Mouse (Mus musculus): ENCODE measurements around the gene Sec14l2. TPM values are rescaled to one million over a fixed set of nuclear protein-coding genes. Genes with fewer than 3 reads are reported as not detected.
"Not testable (repeated sequence)": the region's sequence is repeated elsewhere in the genome, so short reads cannot be mapped to it uniquely, and the experiment has no call there.

The Sec14l2 gene
- total RNA-seq, 4 experiments from 2014 or later, result 35.3 to 36.8 (median 36.4) TPM

GRCm38 (mm10) chr11:4134400-4134799, 11.2 kb upstream of the Sec14l2 start:
- no peak for DNase-seq (ENCODE audit: low spot score in 2 of 2)

GRCm38 (mm10) chr11:4133450-4133849, 10.2 kb upstream of the Sec14l2 start:
- no peak for DNase-seq (ENCODE audit: low spot score in 2 of 2)

GRCm38 (mm10) chr11:4128461-4128860, 5.2 kb upstream of the Sec14l2 start:
- not testable (repeated sequence) for DNase-seq (ENCODE audit: low spot score in 2 of 2)

- no peak for DNase-seq (ENCODE audit: low spot score in 2 of 2)
These were observed 3.8 kb upstream of the Sec14l2 start for GRCm38 (mm10) chr11:4127059-4127458.

GRCm38 (mm10) chr11:4123922-4124321, 707 bp upstream of the Sec14l2 start:
- no peak for DNase-seq (ENCODE audit: low spot score in 2 of 2)

- DNase-seq (ENCODE audit: low spot score in 2 of 2), result no peak
These were observed 989 bp downstream of the Sec14l2 start for GRCm38 (mm10) chr11:4122226-4122625.

GRCm38 (mm10) chr11:4121691-4122090, 1.5 kb downstream of the Sec14l2 start:
- DNase-seq (ENCODE audit: low spot score in 2 of 2), result no peak

- no peak for DNase-seq (ENCODE audit: low spot score in 2 of 2)
These were observed 3.6 kb downstream of the Sec14l2 start for GRCm38 (mm10) chr11:4119635-4120034.

GRCm38 (mm10) chr11:4118081-4118921, 4.9 kb downstream of the Sec14l2 start:
- DNase-seq (ENCODE audit: low spot score in 2 of 2), result peak; percentile 70 to 81

GRCm38 (mm10) chr11:4117372-4118071, 5.7 kb downstream of the Sec14l2 start:
- no peak for DNase-seq (ENCODE audit: low spot score in 2 of 2)

GRCm38 (mm10) chr11:4116458-4117141, 6.6 kb downstream of the Sec14l2 start:
- peak in 1 of 2 experiments; percentile 79 for DNase-seq (ENCODE audit: low spot score in 2 of 2)

- DNase-seq (ENCODE audit: low spot score in 2 of 2), result no peak
These were observed 7.8 kb downstream of the Sec14l2 start for GRCm38 (mm10) chr11:4115407-4115806.

- DNase-seq (ENCODE audit: low spot score in 2 of 2), result not testable (repeated sequence)
These were observed 8.7 kb downstream of the Sec14l2 start for GRCm38 (mm10) chr11:4114541-4114940.

GRCm38 (mm10) chr11:4113970-4114369, 9.2 kb downstream of the Sec14l2 start:
- DNase-seq (ENCODE audit: low spot score in 2 of 2), result no peak

GRCm38 (mm10) chr11:4113496-4113895, 9.7 kb downstream of the Sec14l2 start:
- no peak for DNase-seq (ENCODE audit: low spot score in 2 of 2)

GRCm38 (mm10) chr11:4112861-4113260, 10.4 kb downstream of the Sec14l2 start:
- no peak for DNase-seq (ENCODE audit: low spot score in 2 of 2)

GRCm38 (mm10) chr11:4112033-4112432, 11.2 kb downstream of the Sec14l2 start:
- no peak for DNase-seq (ENCODE audit: low spot score in 2 of 2)

GRCm38 (mm10) chr11:4108691-4109090, 14.5 kb downstream of the Sec14l2 start:
- no peak for DNase-seq (ENCODE audit: low spot score in 2 of 2)

GRCm38 (mm10) chr11:4107901-4108300, 15.3 kb downstream of the Sec14l2 start:
- DNase-seq (ENCODE audit: low spot score in 2 of 2), result not testable (repeated sequence)

- peak in 1 of 2 experiments; percentile 73 for DNase-seq (ENCODE audit: low spot score in 2 of 2)
These were observed 17.8 kb downstream of the Sec14l2 start for GRCm38 (mm10) chr11:4105444-4105843.

- DNase-seq (ENCODE audit: low spot score in 2 of 2), result no peak
These were observed 18.2 kb downstream of the Sec14l2 start for GRCm38 (mm10) chr11:4104989-4105388.

- DNase-seq (ENCODE audit: low spot score in 2 of 2), result no peak
These were observed 19.7 kb downstream of the Sec14l2 start for GRCm38 (mm10) chr11:4103522-4103921.

Data from left cerebral cortex, adult 8-10 months (tissue).